Mouse (Mus musculus) bone marrow macrophage, adult 2 months (primary cell): Measurements from ENCODE around the gene Pacs1. TPM values are rescaled to one million over a fixed set of nuclear protein-coding genes. Genes with fewer than 3 reads are reported as not detected.
"Not testable (repeated sequence)": the region's sequence is repeated elsewhere in the genome, so short reads cannot be mapped to it uniquely, and the experiment has no call there.

Experiments
- H3K27ac ChIP-seq: 2 replicates; pipeline ENCODE4 v1.5.1; 2012; ENCODE audit warnings: low read depth, low read length; ENCODE audit not compliant: insufficient read depth
- H3K4me1 ChIP-seq: 2 replicates; pipeline ENCODE4 v1.6.1; 2012; ENCODE audit warnings: low read length; ENCODE audit not compliant: control insufficient read depth, insufficient read depth
- H3K4me3 ChIP-seq: 2 replicates; pipeline ENCODE4 v1.5.1; 2012; ENCODE audit warnings: mild to moderate bottlenecking, low read length, moderate library complexity; ENCODE audit not compliant: insufficient read depth
- CTCF ChIP-seq: IDR thresholded peaks from 2 replicates; pipeline ENCODE4 v1.5.1; 2012; ENCODE audit warnings: low read depth, mild to moderate bottlenecking, low read length, moderate library complexity
- POLR2A ChIP-seq: IDR thresholded peaks from 2 replicates; pipeline ENCODE4 v1.6.1; 2012; ENCODE audit warnings: mild to moderate bottlenecking, low read depth, low read length, borderline replicate concordance
- polyA plus RNA-seq: library from polyadenylated mRNA; stranded (reverse); fragments of >200 nt; gene quantifications from 2 replicates; pipeline ENCODE4 v1.2.4, GENCODE M21; 2012; ENCODE audit not compliant: missing spikeins, insufficient read depth, insufficient read length

Pacs1 gene
- polyA plus RNA-seq, 1 experiment = 32.7 TPM

DNA sequence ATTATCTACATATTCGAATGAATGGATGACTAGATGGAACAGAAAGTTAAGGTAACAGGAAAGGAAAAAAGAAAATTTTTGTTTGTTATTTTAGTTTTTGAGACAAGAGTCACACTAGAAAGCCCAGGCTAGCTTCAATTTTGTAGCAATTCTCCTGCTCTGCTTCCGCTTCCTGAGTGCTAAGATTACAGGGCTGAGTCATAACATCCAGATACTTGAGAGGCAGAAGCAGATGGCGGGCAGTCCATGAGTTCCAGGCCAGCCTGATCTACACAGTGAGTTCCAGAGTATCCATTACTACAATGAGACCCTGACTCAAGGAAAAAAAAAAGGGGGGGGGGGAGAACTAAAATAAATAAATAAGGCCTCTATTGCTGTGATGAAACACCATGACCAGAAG is 52.5 kb downstream of the Pacs1 start:
- no peak for TF ChIP-seq CTCF
- no peak for TF ChIP-seq POLR2A
- Histone ChIP-seq H3K4me1 (peaks cover 2% of the 10 kb centered on the region; the same call in 1 of the 2 replicates), H3K4me3 (no peak overlapping the region), H3K27ac (no peak overlapping the region)

DNA sequence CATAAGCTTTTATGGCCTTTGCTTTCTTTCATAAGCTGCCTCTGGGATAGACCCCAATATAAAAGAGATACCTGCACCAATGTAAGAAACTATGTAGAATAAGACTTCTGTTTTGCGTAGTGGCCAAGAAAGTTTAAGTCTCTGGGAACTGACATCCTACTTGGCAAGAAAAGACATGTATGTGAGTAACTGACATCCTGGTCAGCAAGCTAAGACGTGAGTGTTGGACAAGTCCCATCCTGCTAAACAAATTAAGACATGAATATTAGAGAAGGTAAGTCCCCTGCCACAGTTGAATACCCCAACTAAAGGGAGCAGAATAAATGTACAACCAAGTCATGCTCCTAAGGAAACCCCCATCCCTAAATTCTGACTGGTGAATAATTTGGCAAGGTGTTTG is 71.2 kb downstream of the Pacs1 start:
- no peak overlapping the region for H3K4me3 ChIP-seq
- TF ChIP-seq POLR2A (no peak), CTCF (no peak)
- H3K27ac ChIP-seq = no peak overlapping the region
- H3K4me1 ChIP-seq = peaks cover 13% of the 10 kb centered on the region

DNA sequence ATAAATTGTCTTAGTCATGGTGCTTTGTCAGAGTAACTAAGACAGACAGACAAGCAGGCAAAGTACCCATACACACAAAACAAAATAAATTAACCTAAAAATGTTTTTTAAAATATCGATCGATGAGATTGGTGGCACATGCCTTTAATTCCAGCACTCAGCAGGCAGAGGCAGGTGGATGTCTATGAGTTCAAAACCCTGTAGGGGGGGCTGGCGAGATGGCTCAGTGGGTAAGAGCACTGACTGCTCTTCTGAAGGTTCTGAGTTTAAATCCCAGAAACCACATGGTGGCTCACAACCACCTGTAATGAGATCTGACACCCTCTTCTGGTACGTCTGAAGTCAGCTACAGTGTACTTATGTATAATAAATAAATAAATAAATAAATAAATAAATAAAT is 72.3 kb downstream of the Pacs1 start:
- not testable (repeated sequence) for H3K27ac ChIP-seq, H3K4me3 ChIP-seq
- H3K4me1 ChIP-seq = peaks cover 13% of the 10 kb centered on the region

DNA sequence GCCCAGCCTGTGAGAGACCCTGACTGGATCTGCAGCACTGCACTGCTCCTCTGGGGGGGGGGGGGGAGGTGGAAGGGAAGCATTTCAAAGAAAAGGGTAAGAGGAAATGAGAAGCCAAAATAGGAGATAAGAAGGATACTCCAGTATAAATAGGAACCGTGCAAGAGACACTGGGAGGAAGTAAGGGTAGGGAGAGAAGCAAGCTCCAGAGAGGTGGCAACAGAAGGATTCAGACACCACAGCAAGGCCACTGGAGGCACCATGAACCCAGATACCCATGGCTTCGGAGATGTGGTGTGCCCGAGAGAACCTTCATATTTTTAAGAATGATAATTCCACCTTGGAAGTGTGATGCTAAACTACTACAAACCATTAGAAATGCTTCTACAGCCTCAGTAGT is 74.4 kb downstream of the Pacs1 start:
- no peak overlapping the region for H3K4me3 ChIP-seq
- H3K4me1 ChIP-seq = peaks cover 13% of the 10 kb centered on the region
- TF ChIP-seq CTCF = no peak
- no peak for TF ChIP-seq POLR2A
- H3K27ac ChIP-seq = no peak overlapping the region

DNA sequence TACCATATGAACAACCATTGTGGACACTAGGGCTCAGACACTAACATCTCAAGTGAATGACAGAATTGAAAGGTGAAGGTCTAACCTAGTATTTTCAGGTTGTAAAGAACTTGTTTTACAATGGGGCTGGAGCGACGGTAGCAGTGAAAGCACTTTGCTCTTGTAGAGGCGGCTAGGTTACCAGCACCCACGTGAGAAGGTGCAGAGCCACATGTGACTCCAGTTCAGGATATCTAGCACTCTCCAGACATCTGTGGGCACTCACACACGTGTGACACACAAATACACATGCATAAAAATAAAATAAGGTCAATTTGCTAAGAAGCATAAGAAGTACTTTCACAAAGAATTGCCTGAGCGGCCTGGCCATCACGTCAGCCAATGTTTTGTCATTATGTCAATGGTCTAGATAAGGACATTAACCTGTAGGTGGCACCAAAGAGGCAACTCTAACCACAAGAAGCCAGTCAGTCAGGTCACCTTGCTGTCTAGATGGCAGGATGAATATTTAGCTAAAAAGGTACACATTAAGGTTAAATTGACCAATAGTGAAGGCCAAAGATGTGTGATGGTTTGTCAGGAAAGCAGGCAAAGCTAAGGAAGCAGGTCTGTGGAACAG is 77.4 kb downstream of the Pacs1 start:
- TF ChIP-seq POLR2A = no peak
- TF ChIP-seq CTCF = no peak
- peaks cover 13% of the 10 kb centered on the region for H3K4me1 ChIP-seq
- no peak overlapping the region for H3K27ac ChIP-seq
- no peak overlapping the region for H3K4me3 ChIP-seq

DNA sequence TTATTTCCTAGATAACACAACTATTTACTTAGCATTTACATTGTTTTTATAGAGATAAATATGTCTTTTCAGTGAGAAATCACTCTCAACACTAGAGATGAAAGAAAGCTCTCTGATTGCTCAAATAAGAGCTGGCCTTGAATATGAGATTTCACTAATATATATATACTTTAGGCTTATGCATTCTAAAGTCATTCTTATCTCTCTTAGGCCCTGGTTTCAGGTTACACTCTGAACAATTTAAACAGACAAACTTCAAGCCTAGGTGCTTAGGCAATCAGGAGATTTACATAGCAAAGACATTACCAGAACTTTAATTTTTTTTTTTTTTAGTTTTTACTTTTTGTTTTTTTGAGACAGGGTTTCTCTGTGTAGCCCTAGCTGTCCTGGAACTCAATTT is 80.5 kb downstream of the Pacs1 start:
- Histone ChIP-seq H3K4me1 (no peaks in the 10 kb centered on the region; the same call in 1 of the 2 replicates), H3K27ac (no peak overlapping the region), H3K4me3 (no peak overlapping the region)
- TF ChIP-seq POLR2A (no peak), CTCF (no peak)

DNA sequence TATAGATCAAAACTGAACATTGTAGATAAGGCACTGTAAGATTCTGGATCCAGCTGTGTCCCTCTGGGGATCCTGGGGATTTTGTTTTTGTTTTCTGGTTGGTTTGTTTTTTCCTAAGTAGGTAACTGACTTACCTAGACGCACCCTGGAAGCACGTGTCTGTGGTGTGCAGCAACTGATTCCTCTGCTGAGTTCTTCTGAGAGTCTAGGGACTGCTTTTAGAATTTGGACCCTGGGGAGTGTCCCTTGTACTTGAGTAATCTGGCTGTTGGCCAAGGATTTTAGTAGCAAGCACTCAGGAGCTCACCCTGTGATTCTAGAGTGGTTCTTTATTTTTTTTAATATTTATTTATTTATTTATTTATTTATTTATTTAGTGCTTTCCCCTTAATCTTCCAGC is 85.5 kb downstream of the Pacs1 start:
- Histone ChIP-seq H3K27ac (no peak overlapping the region), H3K4me3 (no peak overlapping the region), H3K4me1 (peaks cover 2% of the 10 kb centered on the region)
- TF ChIP-seq CTCF (no peak), POLR2A (no peak)

DNA sequence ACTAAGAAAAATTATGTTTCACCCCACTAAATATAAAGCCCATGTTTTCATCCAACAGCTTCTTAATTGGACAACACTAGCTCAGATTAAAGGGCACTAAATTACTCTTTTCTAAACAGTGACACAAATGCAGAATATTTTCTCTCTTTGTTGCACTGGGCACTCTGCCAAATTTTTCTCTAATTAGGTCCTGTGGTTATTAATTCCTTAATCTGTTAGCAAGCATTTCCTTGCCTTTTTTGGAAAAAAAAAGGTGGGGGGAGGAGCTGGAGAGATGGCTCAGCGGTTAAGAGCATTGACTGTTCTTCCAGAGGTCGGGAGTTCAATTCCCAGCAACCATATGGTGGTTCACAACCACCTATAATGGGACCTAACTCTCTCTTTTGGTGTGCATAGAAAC is 91.0 kb downstream of the Pacs1 start:
- peaks cover 23% of the 10 kb centered on the region for H3K4me1 ChIP-seq
- H3K27ac ChIP-seq = no peak overlapping the region
- no peak overlapping the region for H3K4me3 ChIP-seq
- TF ChIP-seq POLR2A = no peak
- no peak for TF ChIP-seq CTCF

DNA sequence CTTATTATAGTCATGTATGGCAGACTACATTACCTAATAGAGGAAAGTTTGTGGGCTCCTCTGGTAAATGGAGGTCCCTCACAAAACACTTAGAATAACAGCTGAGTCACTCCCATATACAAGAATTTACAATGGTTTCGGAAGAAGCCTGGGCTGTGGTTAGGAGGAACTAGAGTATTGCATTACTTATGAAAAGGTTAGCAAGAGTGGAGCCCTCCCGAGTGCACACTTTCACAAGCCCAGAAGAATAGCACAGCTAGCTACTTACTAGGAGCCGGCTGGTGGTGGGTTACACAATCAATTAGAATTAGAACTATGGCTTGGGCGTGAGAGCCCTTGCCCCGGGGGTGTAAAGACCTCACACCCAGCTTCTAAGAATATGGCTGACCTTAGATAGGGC is 94.3 kb downstream of the Pacs1 start:
- Histone ChIP-seq H3K4me1 (peaks cover 23% of the 10 kb centered on the region), H3K27ac (peak overlapping the region; percentile 59), H3K4me3 (peak overlapping the region; percentile 4; the same call in 1 of the 2 replicates)
- no peak for TF ChIP-seq POLR2A
- TF ChIP-seq CTCF = no peak

DNA sequence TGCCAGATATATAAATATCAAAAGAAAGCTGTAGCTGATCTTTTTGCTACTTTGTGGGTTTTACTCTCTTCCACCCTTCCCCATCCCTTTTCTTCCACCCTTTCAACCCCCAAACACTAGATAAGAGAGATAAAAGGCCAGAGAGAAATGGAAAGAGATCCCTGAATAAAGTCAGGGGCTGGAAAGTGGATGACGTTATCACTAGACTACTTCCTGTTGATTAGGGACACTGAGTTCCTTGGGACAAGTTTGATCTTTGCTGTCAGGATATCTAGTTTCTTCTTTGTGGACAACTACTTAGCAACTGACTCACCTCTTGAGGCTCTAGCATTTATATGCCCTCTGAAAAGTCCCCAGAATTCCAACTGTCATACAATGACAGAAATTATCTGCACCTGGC is 102.5 kb downstream of the Pacs1 start:
- Histone ChIP-seq H3K27ac (no peak overlapping the region), H3K4me1 (no peaks in the 10 kb centered on the region), H3K4me3 (no peak overlapping the region)
- TF ChIP-seq POLR2A = no peak
- no peak for TF ChIP-seq CTCF

DNA sequence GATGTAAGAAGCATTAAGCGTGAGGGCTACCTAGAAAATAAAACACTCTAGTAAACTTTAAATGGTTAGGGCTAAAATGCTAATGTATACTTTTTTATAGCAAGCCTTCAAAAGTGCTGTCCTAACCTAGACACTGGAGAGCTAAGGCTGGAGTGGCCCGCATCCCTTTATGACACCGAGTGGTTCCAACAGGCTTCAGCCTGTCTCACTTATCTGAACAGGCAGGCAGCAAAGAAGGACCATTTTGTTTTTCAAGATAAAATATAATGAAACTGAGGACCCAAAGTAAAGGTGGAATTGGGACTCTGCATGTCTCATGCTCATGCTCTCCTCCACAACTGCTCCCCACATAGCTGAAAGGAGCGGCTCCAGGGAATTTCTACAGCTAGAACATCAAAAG is 105.4 kb downstream of the Pacs1 start:
- H3K27ac ChIP-seq = no peak overlapping the region
- H3K4me1 ChIP-seq = no peaks in the 10 kb centered on the region
- H3K4me3 ChIP-seq = no peak overlapping the region
- TF ChIP-seq CTCF = no peak
- TF ChIP-seq POLR2A = no peak
